Mouse (Mus musculus): ENCODE measurements at regions not wholly inside any gene's neighbourhood (a gene's known extent, or its start where the extent isn't known, plus 50 kb on each side); places are given as distances from the start of the nearest gene placed in this dataset.

- Histone ChIP-seq H3K9me3 (replicated peaks; ENCODE audit: insufficient read depth, low read length) (no peaks in the 10 kb centered on the region), H3K4me1 (ENCODE audit: control insufficient read depth in 1 of 2, insufficient read depth in 2 of 2, low read length in 2 of 2) (no peaks in the 10 kb centered on the region), H3K36me3 (ENCODE audit: control insufficient read depth in 1 of 2, insufficient read depth in 2 of 2, low read length in 2 of 2) (no peaks in the 10 kb centered on the region), H3K79me2 (ENCODE audit: control insufficient read depth, insufficient read depth, low read length, poor library complexity) (no peaks in the 10 kb centered on the region), H3K4me3 (ENCODE audit: control insufficient read depth in 1 of 2, insufficient read depth in 1 of 2, low read depth in 2 of 2, low read length in 2 of 2) (no peak overlapping the region), H3K27me3 (ENCODE audit: control insufficient read depth in 1 of 2, insufficient read depth in 2 of 2, low read length in 2 of 2) (no peaks in the 10 kb centered on the region), H3K27ac (ENCODE audit: control insufficient read depth, low read depth, low read length) (no peak overlapping the region), H3K9ac (ENCODE audit: control insufficient read depth, low read depth, low read length, poor library complexity, severe bottlenecking) (no peak overlapping the region)
- DNase-seq (ENCODE audit: low read depth, low spot score): no peak
- TF ChIP-seq NELFE (IDR thresholded peaks at IDR 0.05; ENCODE audit: low read depth, low read length): no peak
- no peak for TF ChIP-seq ELF1 (IDR thresholded peaks at IDR 0.05; ENCODE audit: low read depth, low read length)
- TF ChIP-seq UBTF (IDR thresholded peaks at IDR 0.05; ENCODE audit: borderline replicate concordance, insufficient read depth, low read depth, low read length): no peak
- no peak for TF ChIP-seq HCFC1 (IDR thresholded peaks at IDR 0.05; ENCODE audit: low read depth, low read length)
- no peak for TF ChIP-seq MYC (IDR thresholded peaks at IDR 0.05; ENCODE audit: low read depth, low read length)
- TF ChIP-seq MYB (IDR thresholded peaks at IDR 0.05; ENCODE audit: low read depth, low read length): no peak
- TF ChIP-seq GATA1 (IDR thresholded peaks at IDR 0.05; ENCODE audit: low read depth, low read length): no peak
- no peak for TF ChIP-seq SIN3A (IDR thresholded peaks at IDR 0.05; ENCODE audit: low read length)
- TF ChIP-seq ZNF384 (IDR thresholded peaks at IDR 0.05; ENCODE audit: low read depth, low read length): no peak
- no peak for TF ChIP-seq NRF1 (IDR thresholded peaks at IDR 0.05; ENCODE audit: insufficient read depth, low read depth, low read length, poor library complexity, severe bottlenecking)
- no peak for TF ChIP-seq ZMIZ1 (IDR thresholded peaks at IDR 0.05; ENCODE audit: low read depth, low read length)
- TF ChIP-seq KAT2A (conservative IDR thresholded peaks at IDR 0.05; ENCODE audit: low read depth, low read length): no peak
- no peak for TF ChIP-seq MAX (IDR thresholded peaks at IDR 0.05; ENCODE audit: low read length)
- TF ChIP-seq USF1 (IDR thresholded peaks at IDR 0.05; ENCODE audit: low read depth, low read length): no peak
These were observed 73.3 kb upstream of the Sall4 start for GRCm38 (mm10) chr2:168840853-168841712.

DNA sequence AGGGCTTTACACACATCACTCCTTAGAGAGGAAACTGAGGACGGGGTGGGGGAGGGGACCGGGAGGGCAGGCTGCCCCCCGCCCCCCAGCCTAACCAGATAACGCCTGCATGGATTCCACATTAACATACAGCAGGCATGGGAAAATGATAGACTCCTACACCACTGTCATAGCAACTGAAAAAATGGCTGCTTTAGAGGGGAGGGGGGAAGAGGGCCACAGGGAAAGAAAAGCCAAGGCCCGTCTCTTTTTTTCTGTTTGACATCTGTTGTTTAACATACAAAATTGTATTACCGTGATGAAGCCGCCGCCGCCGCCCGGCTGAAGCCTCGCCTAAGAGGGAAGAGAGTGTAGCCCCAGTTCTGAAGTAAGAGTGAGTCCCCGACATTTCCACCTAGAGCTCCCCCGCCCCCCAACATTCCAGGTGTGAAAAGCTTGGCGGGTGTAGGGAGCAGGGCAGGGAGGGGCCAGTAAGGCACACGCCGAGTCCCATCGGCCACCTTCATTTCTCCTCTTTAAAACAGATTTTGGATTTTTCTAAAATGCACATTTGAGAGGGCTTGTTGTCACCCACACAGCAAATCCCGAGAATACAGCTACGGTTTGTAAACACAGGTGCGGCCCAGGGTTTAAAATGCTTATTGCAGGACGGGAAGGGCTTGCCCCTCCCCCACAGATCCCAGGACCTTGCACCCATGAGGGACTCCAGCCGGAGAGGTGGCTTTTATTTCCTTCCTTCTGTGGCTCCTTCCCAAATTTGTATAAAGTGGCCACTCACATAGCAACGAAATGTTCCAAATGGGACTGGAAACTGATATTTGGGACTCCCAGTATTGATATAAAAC is 72.3 kb upstream of the Sall4 start:
- Histone ChIP-seq H3K79me2 (ENCODE audit: control insufficient read depth, insufficient read depth, low read length, poor library complexity) (no peaks in the 10 kb centered on the region), H3K9ac (ENCODE audit: control insufficient read depth, low read depth, low read length, poor library complexity, severe bottlenecking) (no peak overlapping the region)
- DNase-seq (ENCODE audit: low read depth, low spot score): no peak

More for the DNA sequence above, 72.3 kb upstream of the Sall4 start:
- TF ChIP-seq MAFK (IDR thresholded peaks at IDR 0.05; ENCODE audit: borderline replicate concordance, low read depth, low read length): no peak
- no peak for TF ChIP-seq ZMIZ1 (IDR thresholded peaks at IDR 0.05; ENCODE audit: low read depth, low read length)
- no peak for TF ChIP-seq KAT2A (conservative IDR thresholded peaks at IDR 0.05; ENCODE audit: low read depth, low read length)
- TF ChIP-seq NELFE (IDR thresholded peaks at IDR 0.05; ENCODE audit: low read depth, low read length): no peak
- Histone ChIP-seq H3K27me3 (ENCODE audit: control insufficient read depth in 1 of 2, insufficient read depth in 2 of 2, low read length in 2 of 2) (no peaks in the 10 kb centered on the region), H3K9me3 (replicated peaks; ENCODE audit: insufficient read depth, low read length) (no peaks in the 10 kb centered on the region), H3K4me1 (ENCODE audit: control insufficient read depth in 1 of 2, insufficient read depth in 2 of 2, low read length in 2 of 2) (no peaks in the 10 kb centered on the region), H3K27ac (ENCODE audit: control insufficient read depth, low read depth, low read length) (no peak overlapping the region), H3K4me3 (ENCODE audit: control insufficient read depth in 1 of 2, insufficient read depth in 1 of 2, low read depth in 2 of 2, low read length in 2 of 2) (no peak overlapping the region), H3K36me3 (ENCODE audit: control insufficient read depth in 1 of 2, insufficient read depth in 2 of 2, low read length in 2 of 2) (no peaks in the 10 kb centered on the region)

Measured in MEL (cell line).